Mouse (Mus musculus): ENCODE results near the gene Bace1.
A peak's percentile ranks its signal among the peaks of the same experiment; 100 is the strongest.

Bace1 gene

GRCm38 (mm10) chr9:45838434-45839138 is at the start of gene Bace1:
Gene Bace1, plus strand, starts transcription at chr9:45838580.
- DNase-seq (ENCODE audit: low read depth, low spot score) = peak; percentile 84

GRCm38 (mm10) chr9:45791456-45792142 is 46.8 kb upstream of the Bace1 start:
- DNase-seq (ENCODE audit: low read depth, low spot score) = no peak

- DNase-seq (ENCODE audit: low read depth, low spot score) = no peak
These were observed 46.1 kb upstream of the Bace1 start for GRCm38 (mm10) chr9:45792235-45792634.

- DNase-seq (ENCODE audit: low read depth, low spot score) = no peak
These were observed 44.7 kb upstream of the Bace1 start for GRCm38 (mm10) chr9:45793697-45794096.

GRCm38 (mm10) chr9:45795722-45796121 is 42.7 kb upstream of the Bace1 start:
- DNase-seq (ENCODE audit: low read depth, low spot score) = no peak

- DNase-seq (ENCODE audit: low read depth, low spot score) = no peak
These were observed 41.1 kb upstream of the Bace1 start for GRCm38 (mm10) chr9:45797271-45797670.

GRCm38 (mm10) chr9:45798467-45799164 is 39.8 kb upstream of the Bace1 start:
- peak; percentile 67 for DNase-seq (ENCODE audit: low read depth, low spot score)

GRCm38 (mm10) chr9:45799402-45799801 is 39.0 kb upstream of the Bace1 start:
- DNase-seq (ENCODE audit: low read depth, low spot score) = no peak

- DNase-seq (ENCODE audit: low read depth, low spot score) = no peak
These were observed 35.2 kb upstream of the Bace1 start for GRCm38 (mm10) chr9:45803070-45803774.

GRCm38 (mm10) chr9:45806847-45807246 is 31.5 kb upstream of the Bace1 start:
- DNase-seq (ENCODE audit: low read depth, low spot score) = no peak

- no peak for DNase-seq (ENCODE audit: low read depth, low spot score)
These were observed 31.0 kb upstream of the Bace1 start for GRCm38 (mm10) chr9:45807337-45807736.

GRCm38 (mm10) chr9:45807761-45808160 is 30.6 kb upstream of the Bace1 start:
- no peak for DNase-seq (ENCODE audit: low read depth, low spot score)

- DNase-seq (ENCODE audit: low read depth, low spot score) = no peak
These were observed 26.4 kb upstream of the Bace1 start for GRCm38 (mm10) chr9:45811946-45812345.

GRCm38 (mm10) chr9:45815113-45815512 is 23.3 kb upstream of the Bace1 start:
- DNase-seq (ENCODE audit: low read depth, low spot score) = no peak

GRCm38 (mm10) chr9:45815525-45815924 is 22.9 kb upstream of the Bace1 start:
- no peak for DNase-seq (ENCODE audit: low read depth, low spot score)

GRCm38 (mm10) chr9:45818406-45819011 is 19.9 kb upstream of the Bace1 start:
- DNase-seq (ENCODE audit: low read depth, low spot score) = no peak

- DNase-seq (ENCODE audit: low read depth, low spot score) = peak; percentile 37
These were observed 10.6 kb upstream of the Bace1 start for GRCm38 (mm10) chr9:45827663-45828290.

- peak; percentile 89 for DNase-seq (ENCODE audit: low read depth, low spot score)
These were observed 10.0 kb upstream of the Bace1 start, which contains the start of gene Cep164 for GRCm38 (mm10) chr9:45828291-45828963. Gene Cep164, minus strand, starts transcription at chr9:45828691.

- DNase-seq (ENCODE audit: low read depth, low spot score) = peak; percentile 87
These were observed 9.3 kb upstream of the Bace1 start for GRCm38 (mm10) chr9:45829107-45829506.

GRCm38 (mm10) chr9:45832898-45833297 is 5.5 kb upstream of the Bace1 start:
- no peak for DNase-seq (ENCODE audit: low read depth, low spot score)

All from forelimb bud, embryonic 11.5 days (tissue).